Mouse (Mus musculus) C2C12 (cell line): ENCODE data around the gene Pigc. TPM values are rescaled to one million over a fixed set of nuclear protein-coding genes. Genes with fewer than 3 reads are reported as not detected.

Source experiments
- H3K27me3 ChIP-seq: one replicate; pipeline ENCODE4 v1.6.1; 2011; ENCODE audit not compliant: control insufficient read depth, insufficient read depth, insufficient read length
- H3K36me3 ChIP-seq: one replicate; pipeline ENCODE4 v1.6.1; 2011; ENCODE audit not compliant: control insufficient read depth, insufficient read depth
- H3K4me3 ChIP-seq: one replicate; pipeline ENCODE4 v1.5.1; 2011; ENCODE audit warnings: mild to moderate bottlenecking, control low read depth; ENCODE audit not compliant: poor library complexity, insufficient read depth, severe bottlenecking
- H3K79me2 ChIP-seq: one replicate; pipeline ENCODE4 v1.6.1; 2011; ENCODE audit not compliant: control insufficient read depth, insufficient read depth
- H3K79me3 ChIP-seq: one replicate; pipeline ENCODE4 v1.6.1; 2011; ENCODE audit warnings: low read depth, control low read depth
- H3ac ChIP-seq: one replicate; pipeline ENCODE3; 2011; ENCODE audit warnings: low read depth; ENCODE audit not compliant: control insufficient read depth, insufficient read length
- CEBPB ChIP-seq: IDR thresholded peaks from one replicate; pipeline ENCODE4 v1.6.1; 2011; ENCODE audit warnings: low read depth, mild to moderate bottlenecking, control low read depth, moderate library complexity
- CTCF ChIP-seq: IDR thresholded peaks from one replicate; pipeline ENCODE4 v1.5.1; 2011; ENCODE audit not compliant: control insufficient read depth, insufficient read depth, insufficient read length
- FOSL1 ChIP-seq: IDR thresholded peaks from one replicate; pipeline ENCODE4 v1.8.0; 2011; ENCODE audit warnings: mild to moderate bottlenecking, low read length; ENCODE audit not compliant: poor library complexity, insufficient read depth, severe bottlenecking
- MAX ChIP-seq: IDR thresholded peaks from one replicate; pipeline ENCODE4 v1.6.1; 2011; ENCODE audit warnings: mild to moderate bottlenecking, control low read depth
- MYOD1 ChIP-seq: IDR thresholded peaks from one replicate; pipeline ENCODE4 v1.6.1; 2011; ENCODE audit warnings: low read depth; ENCODE audit not compliant: control insufficient read depth, insufficient read length
- MYOG ChIP-seq: IDR thresholded peaks from one replicate; pipeline ENCODE4 v1.6.1; 2011; ENCODE audit not compliant: control insufficient read depth, insufficient read length; ENCODE audit errors: extremely low read depth
- USF1 ChIP-seq: IDR thresholded peaks from one replicate; pipeline ENCODE4 v1.6.1; 2011; ENCODE audit warnings: low read depth, mild to moderate bottlenecking, control low read depth, moderate library complexity
- polyA plus RNA-seq: library from polyadenylated mRNA; unstranded; fragments of >200 nt; fragmentation: generic; extraction: Trizol; gene quantifications from one replicate; pipeline ENCODE4 v1.2.1, GENCODE M21; 2012; ENCODE audit warnings: missing spikeins

The Pigc gene
- polyA plus RNA-seq, 1 experiment: 9.2 TPM

- H3K27me3 ChIP-seq: no peaks in the 10 kb centered on the region
- no peaks in the 10 kb centered on the region for H3K79me3 ChIP-seq
- no peak within 1 kb of the TSS for H3K4me3 ChIP-seq
- H3K79me2 ChIP-seq: no peaks in the 10 kb centered on the region
- no peaks in the 10 kb centered on the region for H3K36me3 ChIP-seq
- no peak within 1 kb of the TSS for H3ac ChIP-seq
- TF ChIP-seq CEBPB: no peak
- TF ChIP-seq MAX: no peak
- no peak for TF ChIP-seq MYOG
- no peak for TF ChIP-seq USF1
- no peak for TF ChIP-seq FOSL1
- TF ChIP-seq CTCF: no peak
- TF ChIP-seq MYOD1: no peak
Observed at GRCm38 (mm10) chr1:161979536-161979935, 10.6 kb downstream of the Pigc start, which contains the start of gene 4930558K02Rik. TSS of gene 4930558K02Rik (minus strand) at chr1:161979636.

- TF ChIP-seq MYOD1 (no peak), FOSL1 (no peak), CEBPB (no peak), CTCF (no peak), USF1 (no peak), MAX (no peak), MYOG (no peak)
- Histone ChIP-seq H3ac (no peak overlapping the region), H3K4me3 (no peak overlapping the region), H3K27me3 (no peaks in the 10 kb centered on the region), H3K79me2 (no peaks in the 10 kb centered on the region), H3K36me3 (no peaks in the 10 kb centered on the region), H3K79me3 (no peaks in the 10 kb centered on the region)
Observed at GRCm38 (mm10) chr1:161980046-161980445, 11.1 kb downstream of the Pigc start.

GRCm38 (mm10) chr1:161980626-161981298 lies 11.8 kb downstream of the Pigc start:
- TF ChIP-seq CEBPB (no peak), MYOD1 (no peak), MYOG (no peak), USF1 (no peak), CTCF (no peak), FOSL1 (no peak), MAX (no peak)
- Histone ChIP-seq H3K79me3 (no peaks in the 10 kb centered on the region), H3K4me3 (no peak overlapping the region), H3K36me3 (no peaks in the 10 kb centered on the region), H3K27me3 (no peaks in the 10 kb centered on the region), H3ac (no peak overlapping the region), H3K79me2 (no peaks in the 10 kb centered on the region)

GRCm38 (mm10) chr1:161983451-161983850 lies 14.5 kb downstream of the Pigc start:
- TF ChIP-seq CTCF (no peak), USF1 (no peak), FOSL1 (no peak), MYOD1 (no peak), MAX (no peak), CEBPB (no peak)
- no peaks in the 10 kb centered on the region for H3K79me3 ChIP-seq
- H3K79me2 ChIP-seq: no peaks in the 10 kb centered on the region
- no peaks in the 10 kb centered on the region for H3K36me3 ChIP-seq
- H3ac ChIP-seq: no peak overlapping the region
- no peak overlapping the region for H3K4me3 ChIP-seq
- no peaks in the 10 kb centered on the region for H3K27me3 ChIP-seq

GRCm38 (mm10) chr1:161983979-161984566 lies 15.1 kb downstream of the Pigc start:
- no peak for TF ChIP-seq MYOD1
- TF ChIP-seq FOSL1: no peak
- no peak for TF ChIP-seq USF1
- TF ChIP-seq MAX: no peak
- no peak for TF ChIP-seq MYOG
- no peak for TF ChIP-seq CEBPB
- no peak for TF ChIP-seq CTCF
- no peak overlapping the region for H3ac ChIP-seq
- H3K4me3 ChIP-seq: no peak overlapping the region
- no peaks in the 10 kb centered on the region for H3K27me3 ChIP-seq
- no peaks in the 10 kb centered on the region for H3K79me3 ChIP-seq
- H3K36me3 ChIP-seq: no peaks in the 10 kb centered on the region
- no peaks in the 10 kb centered on the region for H3K79me2 ChIP-seq
